Mouse (Mus musculus) heart, embryonic 13.5 days (tissue): Measurements from ENCODE around the gene Fry. TPM values are rescaled to one million over a fixed set of nuclear protein-coding genes. Genes with fewer than 3 reads are reported as not detected.
A peak's percentile ranks its signal among the peaks of the same experiment; 100 is the strongest.

Experiments used
- ATAC-seq: fragments of 200-750 bp; cut with Nextera tagmentation; 2 replicates; pipeline ENCODE4 v1.8.0; 2017; ENCODE audit warnings: moderate TSS enrichment; ENCODE audit not compliant: insufficient number of reproducible peaks, low FRiP score, low TSS enrichment; ENCODE audit errors: extremely low read depth
- H3K27ac ChIP-seq: fragments of 300-500 bp; sonication (generic); replicated peaks from 2 replicates; pipeline ENCODE4 v1.5.1; 2015; ENCODE audit warnings: moderate library complexity, mild to moderate bottlenecking, inconsistent platforms
- H3K27me3 ChIP-seq: fragments of 300-500 bp; sonication (generic); replicated peaks from 2 replicates; pipeline ENCODE4 v1.6.1; 2015; ENCODE audit warnings: mild to moderate bottlenecking, inconsistent platforms
- H3K36me3 ChIP-seq: fragments of 300-500 bp; sonication (generic); 2 replicates; pipeline ENCODE4 v1.6.1; 2015; ENCODE audit warnings: mild to moderate bottlenecking, inconsistent platforms
- H3K4me1 ChIP-seq: fragments of 300-500 bp; sonication (generic); 2 replicates; pipeline ENCODE4 v1.6.1; 2015; ENCODE audit warnings: inconsistent platforms
- H3K4me2 ChIP-seq: fragments of 300-500 bp; sonication (generic); 2 replicates; pipeline ENCODE4 v1.6.1; 2015; ENCODE audit warnings: inconsistent platforms, mild to moderate bottlenecking, moderate library complexity
- H3K4me3 ChIP-seq: fragments of 300-500 bp; sonication (generic); 2 replicates; pipeline ENCODE4 v1.5.1; 2015; ENCODE audit warnings: moderate library complexity, mild to moderate bottlenecking, inconsistent platforms
- H3K9ac ChIP-seq: fragments of 300-500 bp; sonication (generic); 2 replicates; pipeline ENCODE4 v1.6.1; 2015; ENCODE audit warnings: inconsistent platforms, mild to moderate bottlenecking, moderate library complexity
- H3K9me3 ChIP-seq: fragments of 300-500 bp; sonication (generic); 2 replicates; pipeline ENCODE4 v1.6.1; 2016; ENCODE audit warnings: inconsistent platforms
- WGBS: fragments of 180-500 bp; shearing (Covaris S2); methylation state at CpG from one replicate; pipeline ENCODE4 v1.1.7; 2015; ENCODE audit warnings: mixed read lengths; 5-methylcytosine and 5-hydroxymethylcytosine counted together
- polyA plus RNA-seq: library from polyadenylated mRNA; unstranded; fragments of >200 nt; fragmentation: Nextera tagmentation; extraction: Ambion mirVana; gene quantifications from 2 replicates; pipeline ENCODE4 v1.2.1, GENCODE M21; 2015

Gene Fry
- polyA plus RNA-seq: 19.6 and 20.0 TPM in 2 replicates

GRCm38 (mm10) chr5:150118455-150119241 lies at the start of gene Fry:
Gene Fry, plus strand, starts transcription at chr5:150118645.
- H3K4me3 ChIP-seq: peak within 1 kb of the TSS; percentile 81
- H3K27ac ChIP-seq: peak within 1 kb of the TSS; percentile 56
- peaks cover 6% of the 10 kb centered on the region; the same call in 1 of the 2 replicates for H3K9me3 ChIP-seq
- peak; percentile 94 for ATAC-seq
- no peaks in the 10 kb centered on the region for H3K36me3 ChIP-seq
- no peaks in the 10 kb centered on the region for H3K27me3 ChIP-seq
- WGBS: under 1% methylated on average over 52 of the region's 68 CpGs
- H3K9ac ChIP-seq: peak within 1 kb of the TSS; percentile 80
- peaks cover 38% of the 10 kb centered on the region for H3K4me1 ChIP-seq
- H3K4me2 ChIP-seq: peak within 1 kb of the TSS; percentile 76

- 19% methylated on average over 10 of the region's 10 CpGs for WGBS
- ATAC-seq: no peak
- Histone ChIP-seq H3K4me2 (peak overlapping the region; percentile 37), H3K4me1 (no peaks in the 10 kb centered on the region), H3K27ac (no peak overlapping the region), H3K27me3 (no peaks in the 10 kb centered on the region), H3K9ac (no peak overlapping the region), H3K36me3 (no peaks in the 10 kb centered on the region), H3K4me3 (no peak overlapping the region), H3K9me3 (no peaks in the 10 kb centered on the region)
Measured at GRCm38 (mm10) chr5:150070086-150070485, 48.4 kb upstream of the Fry start.

- Histone ChIP-seq H3K4me2 (no peak overlapping the region), H3K4me3 (no peak overlapping the region), H3K9me3 (no peaks in the 10 kb centered on the region), H3K9ac (no peak overlapping the region), H3K27ac (no peak overlapping the region), H3K4me1 (no peaks in the 10 kb centered on the region), H3K27me3 (no peaks in the 10 kb centered on the region), H3K36me3 (no peaks in the 10 kb centered on the region)
- ATAC-seq: no peak
Measured at GRCm38 (mm10) chr5:150071738-150072137, 46.7 kb upstream of the Fry start.

- WGBS: 30% methylated on average over 12 of the region's 12 CpGs
- peak overlapping the region; percentile 17; the same call in 1 of the 2 replicates for H3K4me3 ChIP-seq
- no peaks in the 10 kb centered on the region for H3K27me3 ChIP-seq
Measured at GRCm38 (mm10) chr5:150079866-150080797, 38.3 kb upstream of the Fry start.

GRCm38 (mm10) chr5:150082696-150083095 lies 35.7 kb upstream of the Fry start:
- H3K4me3 ChIP-seq: no peak overlapping the region
- peaks cover 15% of the 10 kb centered on the region for H3K4me1 ChIP-seq
- no peaks in the 10 kb centered on the region for H3K27me3 ChIP-seq
- no peaks in the 10 kb centered on the region for H3K36me3 ChIP-seq
- H3K27ac ChIP-seq: no peak overlapping the region
- H3K4me2 ChIP-seq: no peak overlapping the region
- WGBS: 75% methylated on average over 14 of the region's 14 CpGs
- no peak overlapping the region for H3K9ac ChIP-seq
- H3K9me3 ChIP-seq: 0 out of 2 replicates have a peak, but pooled peaks cover 3% of the 10 kb centered on the region
- ATAC-seq: no peak

More at GRCm38 (mm10) chr5:150079866-150080797, 38.3 kb upstream of the Fry start:
- peak; percentile 54; the same call in 1 of the 2 replicates for ATAC-seq
- no peaks in the 10 kb centered on the region for H3K9me3 ChIP-seq
- H3K4me1 ChIP-seq: peaks cover 15% of the 10 kb centered on the region
- H3K9ac ChIP-seq: no peak overlapping the region
- H3K27ac ChIP-seq: no peak overlapping the region
- peak overlapping the region; percentile 52 for H3K4me2 ChIP-seq
- no peaks in the 10 kb centered on the region for H3K36me3 ChIP-seq

GRCm38 (mm10) chr5:150083190-150083589 lies 35.3 kb upstream of the Fry start:
- ATAC-seq: no peak

GRCm38 (mm10) chr5:150097620-150098019 lies 20.8 kb upstream of the Fry start:
- Histone ChIP-seq H3K4me1 (0 out of 2 replicates have a peak, but pooled peaks cover 3% of the 10 kb centered on the region), H3K4me2 (peak overlapping the region; percentile 46), H3K36me3 (no peaks in the 10 kb centered on the region), H3K4me3 (no peak overlapping the region), H3K27ac (no peak overlapping the region), H3K9ac (no peak overlapping the region), H3K27me3 (peaks cover 14% of the 10 kb centered on the region), H3K9me3 (no peaks in the 10 kb centered on the region)
- ATAC-seq: no peak
- 5% methylated on average over 6 of the region's 6 CpGs for WGBS

More at GRCm38 (mm10) chr5:150083190-150083589, 35.3 kb upstream of the Fry start:
- no peak overlapping the region for H3K9ac ChIP-seq
- no peak overlapping the region for H3K4me2 ChIP-seq
- H3K27ac ChIP-seq: no peak overlapping the region
- H3K27me3 ChIP-seq: no peaks in the 10 kb centered on the region
- WGBS: 62% methylated on average over 5 of the region's 5 CpGs
- H3K36me3 ChIP-seq: no peaks in the 10 kb centered on the region
- H3K4me3 ChIP-seq: no peak overlapping the region
- 0 out of 2 replicates have a peak, but pooled peaks cover 3% of the 10 kb centered on the region for H3K9me3 ChIP-seq
- H3K4me1 ChIP-seq: peaks cover 15% of the 10 kb centered on the region

- WGBS: 87% methylated on average over 12 of the region's 12 CpGs
- H3K4me2 ChIP-seq: no peak overlapping the region
- no peak overlapping the region for H3K9ac ChIP-seq
- no peaks in the 10 kb centered on the region for H3K9me3 ChIP-seq
- no peak overlapping the region for H3K27ac ChIP-seq
- H3K4me1 ChIP-seq: 0 out of 2 replicates have a peak, but pooled peaks cover 3% of the 10 kb centered on the region
- H3K4me3 ChIP-seq: no peak overlapping the region
- H3K27me3 ChIP-seq: peaks cover 14% of the 10 kb centered on the region
- ATAC-seq: no peak
- no peaks in the 10 kb centered on the region for H3K36me3 ChIP-seq
Measured at GRCm38 (mm10) chr5:150098754-150099153, 19.7 kb upstream of the Fry start.

- H3K9ac ChIP-seq: no peak overlapping the region
- peaks cover 7% of the 10 kb centered on the region; the same call in 1 of the 2 replicates for H3K27me3 ChIP-seq
- ATAC-seq: no peak
- 0 out of 2 replicates have a peak, but pooled peaks cover 3% of the 10 kb centered on the region for H3K4me1 ChIP-seq
- 77% methylated on average over 11 of the region's 11 CpGs for WGBS
- H3K9me3 ChIP-seq: no peaks in the 10 kb centered on the region
- H3K36me3 ChIP-seq: no peaks in the 10 kb centered on the region
- no peak overlapping the region for H3K4me3 ChIP-seq
- H3K4me2 ChIP-seq: no peak overlapping the region
- no peak overlapping the region for H3K27ac ChIP-seq
Measured at GRCm38 (mm10) chr5:150101789-150102188, 16.7 kb upstream of the Fry start.

- Histone ChIP-seq H3K36me3 (no peaks in the 10 kb centered on the region), H3K9ac (no peak overlapping the region), H3K4me3 (no peak overlapping the region), H3K9me3 (no peaks in the 10 kb centered on the region), H3K27ac (no peak overlapping the region), H3K27me3 (no peaks in the 10 kb centered on the region), H3K4me2 (no peak overlapping the region), H3K4me1 (no peaks in the 10 kb centered on the region)
- ATAC-seq: no peak
- WGBS: 79% methylated on average over 7 of the region's 7 CpGs
Measured at GRCm38 (mm10) chr5:150106358-150106757, 12.1 kb upstream of the Fry start.

- H3K4me3 ChIP-seq: no peak overlapping the region
- no peaks in the 10 kb centered on the region for H3K27me3 ChIP-seq
- no peaks in the 10 kb centered on the region for H3K9me3 ChIP-seq
- WGBS: 45% methylated on average over 8 of the region's 8 CpGs
- peaks cover 19% of the 10 kb centered on the region for H3K4me1 ChIP-seq
- no peak for ATAC-seq
- H3K9ac ChIP-seq: no peak overlapping the region
- no peak overlapping the region for H3K27ac ChIP-seq
- H3K36me3 ChIP-seq: no peaks in the 10 kb centered on the region
- H3K4me2 ChIP-seq: no peak overlapping the region
Measured at GRCm38 (mm10) chr5:150111236-150111635, 7.2 kb upstream of the Fry start.
